Mouse (Mus musculus) forebrain, embryonic 11.5 days (tissue): ENCODE data around the gene Cep57l1. TPM values are rescaled to one million over a fixed set of nuclear protein-coding genes. Genes with fewer than 3 reads are reported as not detected.
"Not testable (repeated sequence)": the region's sequence is repeated elsewhere in the genome, so short reads cannot be mapped to it uniquely, and the experiment has no call there.

Experiments used
- ATAC-seq: fragments of 200-750 bp; cut with Nextera tagmentation; replicated peaks from 2 replicates; pipeline ENCODE4 v1.8.0; 2017; ENCODE audit warnings: moderate TSS enrichment; ENCODE audit not compliant: low FRiP score
- DNase-seq: peaks from one replicate; pipeline ENCODE4 v3.0.0-alpha.2; 2017; ENCODE audit warnings: low spot score
- H3K27ac ChIP-seq: fragments of 300-500 bp; sonication (generic); 2 replicates; pipeline ENCODE4 v1.5.1; 2014; ENCODE audit warnings: low read depth, low read length
- H3K27me3 ChIP-seq: fragments of 300-500 bp; sonication (generic); 2 replicates; pipeline ENCODE4 v1.6.1; 2014; ENCODE audit warnings: mild to moderate bottlenecking, low read length, mixed read lengths; ENCODE audit not compliant: control insufficient read depth, insufficient read depth
- H3K36me3 ChIP-seq: fragments of 300-500 bp; sonication (generic); 2 replicates; pipeline ENCODE4 v1.6.1; 2014; ENCODE audit warnings: mild to moderate bottlenecking, low read length, moderate library complexity, mixed read lengths; ENCODE audit not compliant: control insufficient read depth, insufficient read depth
- H3K4me1 ChIP-seq: fragments of 300-500 bp; sonication (generic); replicated peaks from 2 replicates; pipeline ENCODE4 v1.6.1; 2014; ENCODE audit warnings: low read length, mixed read lengths; ENCODE audit not compliant: control insufficient read depth, insufficient read depth
- H3K4me2 ChIP-seq: fragments of 300-500 bp; sonication (generic); 2 replicates; pipeline ENCODE4 v1.6.1; 2014; ENCODE audit warnings: low read depth, mild to moderate bottlenecking, low read length, moderate library complexity, mixed read lengths; ENCODE audit not compliant: severe bottlenecking
- H3K4me3 ChIP-seq: fragments of 300-500 bp; sonication (generic); 2 replicates; pipeline ENCODE4 v1.5.1; 2014; ENCODE audit warnings: low read depth, low read length
- H3K9ac ChIP-seq: fragments of 300-500 bp; sonication (generic); 2 replicates; pipeline ENCODE4 v1.6.1; 2014; ENCODE audit warnings: low read length
- H3K9me3 ChIP-seq: fragments of 300-500 bp; sonication (generic); 2 replicates; pipeline ENCODE4 v1.6.1; 2016; ENCODE audit warnings: low read length, mixed read lengths; ENCODE audit not compliant: control insufficient read depth
- WGBS: fragments of 180-500 bp; shearing (Covaris S2); extraction: QIAGEN DNeasy Blood & Tissue Kit; methylation state at CpG from one replicate; pipeline ENCODE4 v1.1.7; 2014; 5-methylcytosine and 5-hydroxymethylcytosine counted together
- polyA plus RNA-seq: library from polyadenylated mRNA; unstranded; fragments of >200 nt; fragmentation: Nextera tagmentation; extraction: Ambion mirVana; gene quantifications from 2 replicates; pipeline ENCODE4 v1.2.1, GENCODE M21; 2014

The Cep57l1 gene
- polyA plus RNA-seq, 1 experiment from 2014 or later = 25.8 TPM

- no peak overlapping the region for H3K4me2 ChIP-seq
- no peak overlapping the region for H3K4me3 ChIP-seq
- WGBS = 93% methylated on average over 6 of the region's 6 CpGs
- no peak overlapping the region for H3K9ac ChIP-seq
- H3K4me1 ChIP-seq = no peaks in the 10 kb centered on the region
- H3K27ac ChIP-seq = no peak overlapping the region
- H3K27me3 ChIP-seq = no peaks in the 10 kb centered on the region
- H3K9me3 ChIP-seq = no peaks in the 10 kb centered on the region
- no peaks in the 10 kb centered on the region for H3K36me3 ChIP-seq
- ATAC-seq = no peak
- DNase-seq = no peak
Measured at GRCm38 (mm10) chr10:41821171-41821570, 11.5 kb upstream of the Cep57l1 start.

- Histone ChIP-seq H3K9me3 (no peaks in the 10 kb centered on the region), H3K9ac (no peak overlapping the region), H3K27ac (no peak overlapping the region), H3K27me3 (no peaks in the 10 kb centered on the region), H3K4me1 (no peaks in the 10 kb centered on the region), H3K36me3 (no peaks in the 10 kb centered on the region), H3K4me3 (no peak overlapping the region), H3K4me2 (no peak overlapping the region)
- 93% methylated on average over 5 of the region's 5 CpGs for WGBS
- DNase-seq (no peak), ATAC-seq (no peak)
Measured at GRCm38 (mm10) chr10:41820401-41820800, 10.7 kb upstream of the Cep57l1 start.

- no peak overlapping the region for H3K9ac ChIP-seq
- 92% methylated on average over 3 of the region's 3 CpGs for WGBS
Measured at GRCm38 (mm10) chr10:41819307-41819706, 9.6 kb upstream of the Cep57l1 start.

DNA sequence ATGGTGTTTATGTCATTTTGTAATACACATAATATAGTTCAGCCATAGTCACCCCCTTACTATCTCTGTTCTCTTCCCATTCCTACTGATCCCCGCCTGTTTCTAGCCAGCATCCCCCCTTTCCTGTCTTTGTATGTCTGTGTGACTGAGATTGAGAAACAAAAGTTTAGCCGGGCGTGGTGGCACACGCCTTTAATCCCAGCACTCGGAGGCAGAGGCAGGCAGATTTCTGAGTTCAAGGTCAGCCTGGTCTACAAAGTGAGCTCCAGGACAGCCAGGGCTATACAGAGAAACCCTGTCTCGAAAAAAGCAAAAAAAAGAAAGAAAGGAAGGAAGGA is 9.0 kb upstream of the Cep57l1 start:
- not testable (repeated sequence) for H3K4me2 ChIP-seq, H3K9me3 ChIP-seq, H3K4me1 ChIP-seq, H3K9ac ChIP-seq, H3K27me3 ChIP-seq, H3K4me3 ChIP-seq, ATAC-seq, H3K27ac ChIP-seq, H3K36me3 ChIP-seq, DNase-seq
- WGBS = 95% methylated on average over 6 of the region's 6 CpGs

More at GRCm38 (mm10) chr10:41819307-41819706, 9.6 kb upstream of the Cep57l1 start:
- Histone ChIP-seq H3K4me2 (no peak overlapping the region), H3K27me3 (no peaks in the 10 kb centered on the region), H3K4me3 (no peak overlapping the region), H3K4me1 (no peaks in the 10 kb centered on the region), H3K36me3 (no peaks in the 10 kb centered on the region), H3K27ac (no peak overlapping the region), H3K9me3 (no peaks in the 10 kb centered on the region)
- no peak for DNase-seq
- ATAC-seq = no peak

GRCm38 (mm10) chr10:41818036-41818732 is 8.5 kb upstream of the Cep57l1 start:
- Histone ChIP-seq H3K36me3 (no peaks in the 10 kb centered on the region), H3K4me2 (no peak overlapping the region), H3K4me3 (no peak overlapping the region), H3K4me1 (no peaks in the 10 kb centered on the region; the same call in 1 of the 2 replicates), H3K9me3 (no peaks in the 10 kb centered on the region), H3K27me3 (no peaks in the 10 kb centered on the region), H3K27ac (no peak overlapping the region), H3K9ac (no peak overlapping the region)
- WGBS = 90% methylated on average over 8 of the region's 8 CpGs
- DNase-seq (no peak), ATAC-seq (no peak)

GRCm38 (mm10) chr10:41816516-41816915 is 6.8 kb upstream of the Cep57l1 start:
- Histone ChIP-seq H3K27me3 (no peaks in the 10 kb centered on the region), H3K9ac (no peak overlapping the region), H3K27ac (no peak overlapping the region), H3K36me3 (no peaks in the 10 kb centered on the region), H3K4me3 (no peak overlapping the region), H3K4me2 (no peak overlapping the region), H3K4me1 (no peaks in the 10 kb centered on the region; the same call in 1 of the 2 replicates), H3K9me3 (no peaks in the 10 kb centered on the region)
- ATAC-seq (no peak), DNase-seq (no peak)
- 86% methylated on average over 5 of the region's 5 CpGs for WGBS

DNA sequence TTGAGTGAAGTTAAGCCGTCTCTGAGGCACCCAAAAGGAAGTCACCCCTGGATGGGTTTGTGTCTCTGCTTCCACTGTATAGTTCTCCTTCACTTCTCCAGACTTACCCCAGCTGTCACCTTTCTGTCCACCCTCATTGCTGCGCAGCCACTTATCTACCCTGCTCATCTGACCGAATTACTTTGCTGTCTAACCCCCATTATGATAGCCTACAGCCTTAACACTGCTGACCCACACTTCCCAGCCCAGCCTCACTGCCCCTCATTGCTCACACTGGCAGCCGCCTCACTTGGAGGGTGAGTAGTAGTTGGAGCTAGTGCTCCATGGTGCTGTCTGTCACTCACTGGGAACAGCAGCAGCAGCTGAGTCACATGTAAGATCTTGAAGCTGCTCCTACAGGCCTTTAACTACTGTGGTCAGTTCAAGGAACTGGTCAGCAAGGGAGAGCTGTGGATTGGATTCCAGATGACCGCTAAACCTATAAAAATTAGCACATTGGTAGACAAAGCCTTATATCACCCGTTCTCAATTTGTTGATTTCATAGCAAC is 4.7 kb upstream of the Cep57l1 start:
- Histone ChIP-seq H3K9me3 (no peaks in the 10 kb centered on the region), H3K27ac (no peak overlapping the region), H3K4me3 (no peak overlapping the region), H3K9ac (no peak overlapping the region), H3K27me3 (no peaks in the 10 kb centered on the region), H3K4me1 (no peaks in the 10 kb centered on the region; the same call in 1 of the 2 replicates), H3K4me2 (no peak overlapping the region), H3K36me3 (no peaks in the 10 kb centered on the region)
- WGBS = 94% methylated on average over 6 of the region's 6 CpGs
- ATAC-seq (no peak), DNase-seq (no peak)

DNA sequence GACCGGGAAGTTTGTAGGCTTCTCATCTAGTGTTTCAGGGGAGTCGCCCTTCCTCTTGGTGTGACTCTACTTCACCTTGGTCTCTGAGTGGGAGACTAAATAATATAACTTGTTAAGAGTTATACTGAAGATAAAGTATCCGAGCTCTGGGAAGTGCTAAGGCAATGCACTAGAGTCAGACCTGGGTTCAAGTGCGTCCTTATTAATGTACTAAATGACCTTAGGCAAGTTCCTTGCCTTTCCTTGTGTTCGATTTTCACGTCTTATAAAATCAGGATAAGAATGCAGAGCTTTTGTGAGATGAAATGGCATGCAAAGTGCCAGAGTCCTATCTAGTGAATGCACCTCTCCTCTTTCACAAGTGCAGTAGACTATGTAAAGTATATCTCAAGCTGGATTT is 2.9 kb upstream of the Cep57l1 start:
- Histone ChIP-seq H3K4me1 (peaks cover 2% of the 10 kb centered on the region; the same call in 1 of the 2 replicates), H3K27me3 (no peaks in the 10 kb centered on the region), H3K9me3 (no peaks in the 10 kb centered on the region), H3K36me3 (no peaks in the 10 kb centered on the region), H3K4me2 (peak overlapping the region; percentile 32), H3K4me3 (no peak overlapping the region), H3K9ac (no peak overlapping the region), H3K27ac (no peak overlapping the region)
- WGBS = 83% methylated on average over 6 of the region's 6 CpGs
- no peak for ATAC-seq
- no peak for DNase-seq
